Mouse (Mus musculus): ENCODE measurements around the gene Tk2.

Tk2 gene

GRCm38 (mm10) chr8:104219806-104220205 lies 28.6 kb downstream of the Tk2 start:
- peak; percentile 61 to 62 for DNase-seq (ENCODE audit: low spot score in 2 of 2)

GRCm38 (mm10) chr8:104219079-104219478 lies 29.3 kb downstream of the Tk2 start:
- peak in 1 of 2 experiments; percentile 18 for DNase-seq (ENCODE audit: low spot score in 2 of 2)

- no peak for DNase-seq (ENCODE audit: low spot score in 2 of 2)
These were observed 30.8 kb downstream of the Tk2 start for GRCm38 (mm10) chr8:104217601-104218000.

GRCm38 (mm10) chr8:104205292-104205691 lies 43.1 kb downstream of the Tk2 start:
- no peak for DNase-seq (ENCODE audit: low spot score in 2 of 2)

- DNase-seq (ENCODE audit: low spot score in 2 of 2): no peak
These were observed 46.0 kb downstream of the Tk2 start for GRCm38 (mm10) chr8:104202320-104202719.

GRCm38 (mm10) chr8:104201622-104202021 lies 46.7 kb downstream of the Tk2 start:
- DNase-seq (ENCODE audit: low spot score in 2 of 2): no peak

- DNase-seq (ENCODE audit: low spot score in 2 of 2): no peak
These were observed 48.6 kb downstream of the Tk2 start for GRCm38 (mm10) chr8:104199802-104200201.

- DNase-seq (ENCODE audit: low spot score in 2 of 2): peak in 1 of 2 experiments; percentile 28
These were observed 56.9 kb downstream of the Tk2 start for GRCm38 (mm10) chr8:104191496-104191895.

- no peak for DNase-seq (ENCODE audit: low spot score in 2 of 2)
These were observed 57.4 kb downstream of the Tk2 start for GRCm38 (mm10) chr8:104190777-104191468.

- no peak for DNase-seq (ENCODE audit: low spot score in 2 of 2)
These were observed 59.9 kb downstream of the Tk2 start for GRCm38 (mm10) chr8:104188459-104188858.

- DNase-seq (ENCODE audit: low spot score in 2 of 2): no peak
These were observed 60.7 kb downstream of the Tk2 start for GRCm38 (mm10) chr8:104187622-104188021.

GRCm38 (mm10) chr8:104186827-104187226 lies 61.5 kb downstream of the Tk2 start:
- DNase-seq (ENCODE audit: low spot score in 2 of 2): no peak

GRCm38 (mm10) chr8:104184905-104185304 lies 63.5 kb downstream of the Tk2 start:
- DNase-seq (ENCODE audit: low spot score in 2 of 2): no peak

- DNase-seq (ENCODE audit: low spot score in 2 of 2): no peak
These were observed 71.3 kb downstream of the Tk2 start for GRCm38 (mm10) chr8:104177054-104177453.

Data from urinary bladder, postnatal 36 days (tissue).